Mouse (Mus musculus) intestine, embryonic 14.5 days (tissue): ENCODE measurements at regions not wholly inside any gene's neighbourhood (a gene's known extent, or its start where the extent isn't known, plus 50 kb on each side); places are given as distances from the start of the nearest gene placed in this dataset.

ENCODE experiments used
- ATAC-seq: fragments of 200-750 bp; cut with Nextera tagmentation; replicated peaks from 2 replicates; pipeline ENCODE4 v1.8.0; 2017; ENCODE audit warnings: low read depth, moderate number of reproducible peaks, moderate TSS enrichment, moderate library complexity; ENCODE audit not compliant: low FRiP score, low TSS enrichment
- DNase-seq: peaks from one replicate; pipeline ENCODE4 v3.0.0-alpha.2; 2018; ENCODE audit warnings: low spot score
- H3K27ac ChIP-seq: fragments of 300-500 bp; sonication (generic); 2 replicates; pipeline ENCODE4 v1.5.1; 2014; ENCODE audit warnings: low read depth, mild to moderate bottlenecking, control low read depth
- H3K27me3 ChIP-seq: fragments of 300-500 bp; sonication (generic); replicated peaks from 2 replicates; pipeline ENCODE4 v1.6.1; 2014; ENCODE audit warnings: low read length, control low read depth; ENCODE audit not compliant: control insufficient read depth, insufficient read depth
- H3K36me3 ChIP-seq: fragments of 300-500 bp; sonication (generic); 2 replicates; pipeline ENCODE4 v1.6.1; 2014; ENCODE audit warnings: low read length, control low read depth; ENCODE audit not compliant: control insufficient read depth, insufficient read depth
- H3K4me1 ChIP-seq: fragments of 300-500 bp; sonication (generic); replicated peaks from 2 replicates; pipeline ENCODE4 v1.6.1; 2014; ENCODE audit warnings: low read length, control low read depth, mixed read lengths; ENCODE audit not compliant: control insufficient read depth, insufficient read depth
- H3K4me2 ChIP-seq: fragments of 300-500 bp; sonication (generic); 2 replicates; pipeline ENCODE4 v1.6.1; 2014; ENCODE audit warnings: low read length
- H3K4me3 ChIP-seq: fragments of 300-500 bp; sonication (generic); 2 replicates; pipeline ENCODE4 v1.5.1; 2014; ENCODE audit warnings: low read depth, low read length, control low read depth, mixed read lengths
- H3K9ac ChIP-seq: fragments of 300-500 bp; sonication (generic); 2 replicates; pipeline ENCODE4 v1.6.1; 2014; ENCODE audit warnings: mild to moderate bottlenecking, low read length
- H3K9me3 ChIP-seq: fragments of 300-500 bp; sonication (generic); 2 replicates; pipeline ENCODE4 v1.6.1; 2016; ENCODE audit warnings: low read length, control low read depth; ENCODE audit not compliant: control insufficient read depth
- WGBS: fragments of 180-500 bp; shearing (Covaris S2); extraction: QIAGEN DNeasy Blood & Tissue Kit; methylation state at CpG from one replicate; pipeline ENCODE4 v1.1.7; 2014; 5-methylcytosine and 5-hydroxymethylcytosine counted together

DNA sequence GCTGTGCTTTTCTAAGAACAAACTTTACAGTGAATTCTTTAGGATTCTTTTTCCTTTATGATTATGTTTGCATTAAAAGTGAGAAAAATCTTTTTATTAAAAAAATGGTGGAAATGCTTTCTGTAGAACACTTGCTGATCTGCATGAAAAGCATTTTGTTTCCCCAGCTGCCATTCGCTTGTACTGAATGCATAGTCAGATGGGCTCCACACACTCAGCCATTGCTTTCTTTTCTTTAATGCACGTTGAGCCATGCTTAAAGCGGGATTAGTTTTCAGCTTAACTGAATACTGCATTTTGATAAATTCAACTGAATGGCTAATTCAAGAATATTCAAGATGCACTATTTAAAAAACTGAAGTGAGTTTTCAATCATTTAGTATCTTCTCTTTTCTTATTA is 947.2 kb upstream of the Got2 start:
- Histone ChIP-seq H3K4me3 (no peak overlapping the region), H3K36me3 (no peaks in the 10 kb centered on the region), H3K9me3 (no peaks in the 10 kb centered on the region), H3K4me2 (no peak overlapping the region), H3K4me1 (no peaks in the 10 kb centered on the region), H3K27me3 (no peaks in the 10 kb centered on the region), H3K27ac (no peak overlapping the region), H3K9ac (no peak overlapping the region)
- WGBS = 88% methylated on average over 3 of the region's 3 CpGs
- no peak for DNase-seq
- no peak for ATAC-seq

DNA sequence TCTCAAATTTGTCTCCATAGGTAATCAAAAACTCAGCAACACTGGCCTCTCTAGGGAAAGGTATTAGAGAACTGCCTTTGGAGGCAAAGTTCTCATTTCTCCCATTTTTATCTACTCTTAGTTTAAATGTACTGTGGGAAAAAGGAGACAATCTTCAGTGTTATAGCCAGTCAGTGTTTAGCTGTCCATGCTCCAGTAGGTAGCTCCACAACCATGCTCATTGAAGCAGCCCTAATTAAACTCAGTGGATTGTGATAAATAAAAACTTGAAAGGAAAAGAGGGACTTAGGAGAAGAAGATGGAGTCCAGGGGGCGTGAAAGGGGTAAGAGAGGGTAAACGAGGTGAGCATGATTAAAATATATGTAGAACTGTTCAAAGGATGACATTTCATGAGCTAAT is 946.3 kb upstream of the Got2 start:
- H3K4me3 ChIP-seq = no peak overlapping the region
- WGBS = 84% methylated on average over 2 of the region's 2 CpGs

GRCm38 (mm10) chr8:96829253-96829652 is 940.9 kb upstream of the Got2 start:
- no peak overlapping the region for H3K27ac ChIP-seq
- H3K36me3 ChIP-seq = no peaks in the 10 kb centered on the region
- ATAC-seq = no peak
- no peaks in the 10 kb centered on the region for H3K4me1 ChIP-seq
- H3K4me2 ChIP-seq = no peak overlapping the region
- no peak for DNase-seq
- 88% methylated on average over 1 of the region's 1 CpGs for WGBS
- no peaks in the 10 kb centered on the region for H3K9me3 ChIP-seq
- H3K9ac ChIP-seq = no peak overlapping the region
- H3K4me3 ChIP-seq = no peak overlapping the region
- no peaks in the 10 kb centered on the region for H3K27me3 ChIP-seq

More for the DNA sequence above, 946.3 kb upstream of the Got2 start:
- no peaks in the 10 kb centered on the region for H3K27me3 ChIP-seq
- H3K4me2 ChIP-seq = no peak overlapping the region
- no peaks in the 10 kb centered on the region for H3K36me3 ChIP-seq
- H3K4me1 ChIP-seq = no peaks in the 10 kb centered on the region
- H3K27ac ChIP-seq = no peak overlapping the region
- H3K9ac ChIP-seq = no peak overlapping the region
- DNase-seq = no peak
- no peak for ATAC-seq
- H3K9me3 ChIP-seq = no peaks in the 10 kb centered on the region

- Histone ChIP-seq H3K4me2 (no peak overlapping the region), H3K27me3 (no peaks in the 10 kb centered on the region), H3K4me3 (no peak overlapping the region), H3K4me1 (no peaks in the 10 kb centered on the region), H3K27ac (no peak overlapping the region), H3K9me3 (no peaks in the 10 kb centered on the region), H3K9ac (no peak overlapping the region), H3K36me3 (no peaks in the 10 kb centered on the region)
- ATAC-seq (no peak), DNase-seq (no peak)
- 77% methylated on average over 1 of the region's 1 CpGs for WGBS
Observed at GRCm38 (mm10) chr8:96810550-96810949, 922.2 kb upstream of the Got2 start.
